In the genomic region with DNA sequence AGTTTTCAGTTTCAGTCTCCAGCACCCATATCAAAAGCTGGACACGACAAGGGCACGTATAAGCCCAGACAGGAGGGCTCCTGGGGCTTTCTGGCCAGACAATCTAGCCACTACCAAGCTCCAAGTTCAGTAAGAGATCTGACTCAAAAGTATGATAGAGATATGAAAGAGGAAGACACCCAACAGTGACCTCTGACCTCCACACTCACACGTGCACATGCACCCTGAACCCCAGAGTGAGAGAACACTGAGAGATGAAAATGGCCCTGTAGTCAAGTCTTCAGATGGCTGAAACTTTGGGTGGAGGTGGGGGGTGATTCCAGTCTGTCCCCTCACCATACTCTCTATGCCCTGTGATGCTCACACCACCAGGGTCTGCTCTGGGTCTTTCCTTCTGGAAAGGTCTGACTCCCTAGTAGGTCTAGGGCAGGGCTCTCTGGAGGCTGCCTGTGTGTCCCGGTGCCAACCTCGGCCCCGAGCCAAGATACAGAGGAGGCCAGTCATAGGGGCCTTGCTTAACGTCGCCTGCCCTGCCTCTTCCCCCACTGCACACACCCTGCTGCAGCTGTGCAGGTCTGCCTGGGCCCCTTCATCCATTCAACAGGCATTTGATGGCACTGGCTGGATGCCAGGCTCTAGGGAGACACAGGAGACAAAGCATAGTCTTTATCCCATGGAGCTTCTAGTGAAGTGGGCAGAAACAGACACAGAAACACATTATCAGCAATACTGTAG, we compare ENCODE assay signal across 7 mouse cellular contexts. TPM values are rescaled to one million over a fixed set of nuclear protein-coding genes. Genes with fewer than 3 reads are reported as not detected.
A peak's percentile ranks its signal among the peaks of the same experiment; 100 is the strongest.
DNase-seq lines count a peak whose midpoint lies in the region; ATAC-seq and TF ChIP-seq lines count a peak whose summit lies in the region.

No protein-coding gene starts in this region.

- no peak; the same call in 1 of the 2 replicates for ATAC-seq in G1E (ENCODE audit: extremely low read depth, insufficient number of reproducible peaks, low FRiP score, poor library complexity, severe bottlenecking)
- peak; percentile 65 for ATAC-seq in forebrain, embryonic 11.5 days (replicated peaks; ENCODE audit: low FRiP score)

- H3K36me3 ChIP-seq in G1E (replicated peaks): peaks cover 86% of the 10 kb centered on the region
- no peaks in the 10 kb centered on the region for H3K36me3 ChIP-seq in forebrain, embryonic 11.5 days (ENCODE audit: control insufficient read depth, insufficient read depth, low read length)
- H3K36me3 ChIP-seq in splenic B cell, adult 2 months (ENCODE audit: control insufficient read depth, insufficient read depth, low read length, poor library complexity, severe bottlenecking): peaks cover 2% of the 10 kb centered on the region; the same call in 1 of the 2 replicates

- no peaks in the 10 kb centered on the region for H3K9me3 ChIP-seq in G1E (replicated peaks)
- no peaks in the 10 kb centered on the region for H3K9me3 ChIP-seq in forebrain, embryonic 11.5 days (ENCODE audit: control insufficient read depth, low read length)

- 74% methylated on average over 8 of the region's 8 CpGs for WGBS in forebrain, embryonic 11.5 days

- H3K4me2 ChIP-seq in forebrain, embryonic 11.5 days (ENCODE audit: low read depth, low read length, severe bottlenecking): no peak overlapping the region

- H3K4me3 ChIP-seq in G1E (ENCODE audit: low read depth, low read length): peak overlapping the region; percentile 63; the same call in 1 of the 2 replicates
- no peak overlapping the region for H3K4me3 ChIP-seq in forebrain, embryonic 11.5 days (ENCODE audit: low read depth, low read length)

- DNase-seq in G1E (ENCODE audit: low spot score): peak; percentile 70
- DNase-seq in adrenal gland, postnatal 10 days: peak; percentile 93
- peak; percentile 72 for DNase-seq in forebrain, embryonic 11.5 days (ENCODE audit: low spot score)
- peak; percentile 81 to 83 for DNase-seq in heart, postnatal 14 days
- peak; percentile 89 to 91 for DNase-seq in kidney, postnatal 36 days
- DNase-seq in lung, postnatal 36 days: peak; percentile 93
- peak; percentile 62 for DNase-seq in splenic B cell, adult 2 months (ENCODE audit: low read depth, low spot score)

- peak overlapping the region; percentile 3; the same call in 1 of the 2 replicates for H3K9ac ChIP-seq in forebrain, embryonic 11.5 days (ENCODE audit: low read length)

- peaks cover 88% of the 10 kb centered on the region for H3K4me1 ChIP-seq in G1E (ENCODE audit: insufficient read depth, low read depth, low read length)
- H3K4me1 ChIP-seq in forebrain, embryonic 11.5 days (replicated peaks; ENCODE audit: control insufficient read depth, insufficient read depth, low read length): peaks cover 26% of the 10 kb centered on the region

- no peak for TF ChIP-seq CTCF in G1E (IDR thresholded peaks at IDR 0.05; ENCODE audit: low read depth, low read length)

- intact Hi-C loops in heart, postnatal 14 days (cut with DNase I): no loop called here

- H3K27me3 ChIP-seq in G1E (ENCODE audit: insufficient read depth, low read length): no peaks in the 10 kb centered on the region
- H3K27me3 ChIP-seq in forebrain, embryonic 11.5 days (ENCODE audit: control insufficient read depth, insufficient read depth, low read length): no peaks in the 10 kb centered on the region
- no peaks in the 10 kb centered on the region for H3K27me3 ChIP-seq in splenic B cell, adult 2 months (ENCODE audit: control insufficient read depth, insufficient read depth, low read length, poor library complexity, severe bottlenecking)

- H3K27ac ChIP-seq in forebrain, embryonic 11.5 days (ENCODE audit: low read depth, low read length): peak overlapping the region; percentile 59

RNA-seq across cellular contexts. Expression of gene Pnma1, which starts 32.6 kb away (rescaled TPM):
- total RNA-seq in G1E (2014; fragmentation: Nextera tagmentation) (0.58 and 0.83 TPM in 2 replicates), G1E (2017) (0.76 and 1.5 TPM in 2 replicates)
- 0.14 TPM in 2 replicates for polyA plus RNA-seq in G1E (2012)
- under 1 TPM; 0.30 to 0.61 TPM for total RNA-seq in adrenal gland, postnatal 10 days (2021)
- polyA plus RNA-seq in forebrain, embryonic 11.5 days (2014; fragmentation: Nextera tagmentation; extraction: Ambion mirVana): 1.9 and 2.8 TPM in 2 replicates
- under 1 TPM; 0.17 to 0.31 TPM for total RNA-seq in heart, postnatal 14 days (2021)

RNA-seq across cellular contexts. Expression of gene Elmsan1, which starts 37.8 kb away (rescaled TPM):
- total RNA-seq in G1E (2014; fragmentation: Nextera tagmentation) (66.7 and 72.7 TPM in 2 replicates), G1E (2017) (21.0 and 21.4 TPM in 2 replicates)
- 125 and 140 TPM in 2 replicates for polyA plus RNA-seq in G1E (2012)
- 10 to 100 TPM; 19.2 to 24.9 TPM for total RNA-seq in adrenal gland, postnatal 10 days (2021)
- 7.6 and 9.6 TPM in 2 replicates for polyA plus RNA-seq in forebrain, embryonic 11.5 days (2014; fragmentation: Nextera tagmentation; extraction: Ambion mirVana)
- 10 to 100 TPM; 15.7 to 16.9 TPM for total RNA-seq in heart, postnatal 14 days (2021)
